Mouse (Mus musculus) heart, postnatal 0 days (tissue): ENCODE measurements around the gene Gm10681. TPM values are rescaled to one million over a fixed set of nuclear protein-coding genes. Genes with fewer than 3 reads are reported as not detected.
"Not testable (repeated sequence)": the region's sequence is repeated elsewhere in the genome, so short reads cannot be mapped to it uniquely, and the experiment has no call there.

Experiments used
- ATAC-seq: fragments of 200-750 bp; cut with Nextera tagmentation; 2 replicates; pipeline ENCODE4 v1.8.0; 2017; ENCODE audit warnings: low read depth, moderate number of reproducible peaks, moderate library complexity; ENCODE audit not compliant: insufficient read depth
- DNase-seq: peaks from one replicate; pipeline ENCODE4 v3.0.0-alpha.2; 2016; ENCODE audit warnings: low spot score
- H3K27ac ChIP-seq: fragments of 300-500 bp; sonication (generic); 2 replicates; pipeline ENCODE4 v1.5.1; 2014; ENCODE audit warnings: low read depth, mild to moderate bottlenecking
- H3K27me3 ChIP-seq: fragments of 300-500 bp; sonication (generic); 2 replicates; pipeline ENCODE4 v1.6.1; 2014; ENCODE audit warnings: low read length, mixed read lengths; ENCODE audit not compliant: control insufficient read depth, insufficient read depth
- H3K36me3 ChIP-seq: fragments of 300-500 bp; sonication (generic); replicated peaks from 2 replicates; pipeline ENCODE4 v1.6.1; 2014; ENCODE audit warnings: low read length, mixed read lengths; ENCODE audit not compliant: control insufficient read depth, insufficient read depth
- H3K4me1 ChIP-seq: fragments of 300-500 bp; sonication (generic); 2 replicates; pipeline ENCODE4 v1.6.1; 2014; ENCODE audit warnings: antibody characterized with exemption; ENCODE audit not compliant: control insufficient read depth, insufficient read depth
- H3K4me2 ChIP-seq: fragments of 300-500 bp; sonication (generic); 2 replicates; pipeline ENCODE4 v1.6.1; 2014; ENCODE audit warnings: low read depth, mild to moderate bottlenecking, low read length, moderate library complexity
- H3K4me3 ChIP-seq: fragments of 300-500 bp; sonication (generic); 2 replicates; pipeline ENCODE4 v1.5.1; 2014; ENCODE audit warnings: low read depth, low read length
- H3K9ac ChIP-seq: fragments of 300-500 bp; sonication (generic); replicated peaks from 2 replicates; pipeline ENCODE4 v1.6.1; 2014; ENCODE audit warnings: low read depth, low read length, mixed read lengths
- H3K9me3 ChIP-seq: fragments of 300-500 bp; sonication (generic); replicated peaks from 2 replicates; pipeline ENCODE4 v1.6.1; 2016; ENCODE audit warnings: low read length; ENCODE audit not compliant: control insufficient read depth
- WGBS: fragments of 180-500 bp; shearing (Covaris S2); extraction: QIAGEN DNeasy Blood & Tissue Kit; methylation state at CpG from one replicate; pipeline ENCODE4 v1.1.7; 2014; 5-methylcytosine and 5-hydroxymethylcytosine counted together
- polyA plus RNA-seq: library from polyadenylated mRNA; unstranded; fragments of >200 nt; fragmentation: Nextera tagmentation; extraction: Ambion mirVana; gene quantifications from 2 replicates; pipeline ENCODE4 v1.2.1, GENCODE M21; 2015
- total RNA-seq: library from RNA; depleted of rRNA; stranded (reverse); fragments of >200 nt; gene quantifications from 2 replicates; pipeline ENCODE4 v1.2.3, GENCODE M21; 2014; ENCODE audit warnings: low replicate concordance; rRNA removed

The Gm10681 gene
- total and polyA plus RNA-seq, 2 experiments from 2014 or later: not detected

DNA sequence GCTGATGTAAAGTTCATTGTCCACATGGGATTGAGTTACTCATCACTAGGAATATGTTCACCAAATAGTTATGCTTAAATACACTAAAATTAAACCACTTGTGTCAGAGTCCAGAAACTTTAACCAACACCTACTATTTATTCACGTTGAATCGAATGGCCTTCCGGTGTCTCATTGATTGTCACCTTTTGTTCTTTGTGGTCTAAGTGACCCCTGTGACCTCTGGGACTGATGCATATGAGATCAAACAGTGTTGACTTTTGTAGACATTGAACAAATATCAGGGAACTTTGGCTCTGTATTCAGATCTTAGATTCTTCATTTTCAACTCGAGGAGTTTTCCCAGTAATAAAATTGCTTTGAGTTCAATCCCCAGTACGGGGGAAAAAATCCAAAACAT lies 81.4 kb downstream of the Gm10681 start:
- not testable (repeated sequence) for H3K4me2 ChIP-seq, H3K27ac ChIP-seq, H3K36me3 ChIP-seq, H3K9me3 ChIP-seq, ATAC-seq, DNase-seq, H3K4me1 ChIP-seq, H3K9ac ChIP-seq, H3K27me3 ChIP-seq, H3K4me3 ChIP-seq
- no CpG with 5 or more reads among the region's 5 CpGs for WGBS

Other genes starting within 250 kb of the Gm10681 start
- 19.7 and 43.2 TPM in 2 replicates for gene Phgdh, start 248.8 kb downstream of the Gm10681 start, total RNA-seq
- gene Phgdh, start 248.8 kb downstream of the Gm10681 start, polyA plus RNA-seq: 15.2 and 15.5 TPM in 2 replicates
- 10.4 and 20.8 TPM in 2 replicates for gene Zfp697, start 206.3 kb downstream of the Gm10681 start, total RNA-seq
- gene Zfp697, start 206.3 kb downstream of the Gm10681 start, polyA plus RNA-seq: 9.4 and 9.6 TPM in 2 replicates
- gene Gm4450, start 131.7 kb downstream of the Gm10681 start, total RNA-seq: not detected in 2 replicates
- not detected in 2 replicates for gene Gm4450, start 131.7 kb downstream of the Gm10681 start, polyA plus RNA-seq
- gene Hsd3b4, start 78.3 kb downstream of the Gm10681 start, total RNA-seq: not detected in 2 replicates
- not detected in 2 replicates for gene Hsd3b4, start 78.3 kb downstream of the Gm10681 start, polyA plus RNA-seq
- not detected in 2 replicates for gene Hsd3b5, start 41.4 kb upstream of the Gm10681 start, total RNA-seq
- gene Hsd3b5, start 41.4 kb upstream of the Gm10681 start, polyA plus RNA-seq: not detected in 2 replicates
- not detected in 2 replicates for gene Hsd3b2, start 135.7 kb upstream of the Gm10681 start, total RNA-seq
- gene Hsd3b2, start 135.7 kb upstream of the Gm10681 start, polyA plus RNA-seq: not detected in 2 replicates
- not detected in 2 replicates for gene Hsd3b3, start 174.3 kb upstream of the Gm10681 start, total RNA-seq
- 0.08 TPM in 1 of 2 replicates, not detected in the other for gene Hsd3b3, start 174.3 kb upstream of the Gm10681 start, polyA plus RNA-seq
- not detected in 2 replicates for gene Hsd3b6, start 225.6 kb upstream of the Gm10681 start, total RNA-seq
- not detected in 2 replicates for gene Hsd3b6, start 225.6 kb upstream of the Gm10681 start, polyA plus RNA-seq